Mouse (Mus musculus) left cerebral cortex, adult 2 months (tissue): ENCODE data around the gene Prr14l. TPM values are rescaled to one million over a fixed set of nuclear protein-coding genes. Genes with fewer than 3 reads are reported as not detected.
A peak's percentile ranks its signal among the peaks of the same experiment; 100 is the strongest.
"Not testable (repeated sequence)": the region's sequence is repeated elsewhere in the genome, so short reads cannot be mapped to it uniquely, and the experiment has no call there.

ENCODE experiments used
- DNase-seq, 2 experiments: peaks; one replicate each; pipeline ENCODE4 v3.0.0; 2021 to 2022; ENCODE audit warnings: low spot score in 2 of 2, mixed read lengths in 1 of 2; ENCODE audit errors: extremely low spot score in 1 of 2
- H3K27ac ChIP-seq: fragments of 200-600 bp; 2 replicates; pipeline ENCODE4 v1.8.1; 2022
- H3K4me3 ChIP-seq: fragments of 200-600 bp; 2 replicates; pipeline ENCODE4 v1.8.1; 2022
- CTCF ChIP-seq: fragments of 200-600 bp; IDR thresholded peaks from 2 replicates; pipeline ENCODE4 v1.8.1; 2022; ENCODE audit warnings: antibody characterized with exemption, mild to moderate bottlenecking, moderate library complexity
- intact Hi-C: fragments of 180-260 bp; cut with DNase I; formaldehyde crosslinking; loops from one replicate; pipeline ENCODE4 v1.15.1; 2025
- total RNA-seq, 2 experiments: library from RNA; stranded (reverse); gene quantifications; 2 replicates each; pipeline ENCODE4 v1.2.3; 2021

Gene Prr14l
- total RNA-seq, 2 experiments from 2014 or later, result 38.1 to 42.0 TPM

DNA sequence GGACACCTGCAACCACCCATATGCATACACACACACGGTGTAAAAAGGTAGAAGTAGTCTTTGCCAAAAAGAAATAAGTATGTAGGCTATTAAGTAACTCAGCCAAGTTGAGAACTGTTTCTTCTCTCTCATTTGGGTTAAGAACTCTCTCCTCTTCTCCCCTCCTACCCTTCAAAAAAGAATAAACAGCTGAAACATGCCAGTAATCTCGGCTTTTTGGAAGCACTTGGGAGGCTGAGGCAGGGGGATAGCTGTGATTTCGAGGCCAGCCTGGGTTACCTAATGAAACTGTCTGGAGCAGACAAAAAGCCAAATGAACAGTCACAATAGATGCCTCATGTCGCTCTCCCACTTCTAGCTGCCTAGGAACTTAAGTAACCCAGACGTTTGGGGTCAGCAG is 69.3 kb downstream of the Prr14l start:
- Histone ChIP-seq H3K27ac (peak overlapping the region; percentile 92), H3K4me3 (peak overlapping the region; percentile 67)
- no peak for DNase-seq
- TF ChIP-seq CTCF, result no peak
- intact Hi-C loops, result loop anchor here (2.0 to 5.0 kb wide), 3 partner anchors 42 to 70 kb away; partner anchors contain the start of gene Prr14l

DNA sequence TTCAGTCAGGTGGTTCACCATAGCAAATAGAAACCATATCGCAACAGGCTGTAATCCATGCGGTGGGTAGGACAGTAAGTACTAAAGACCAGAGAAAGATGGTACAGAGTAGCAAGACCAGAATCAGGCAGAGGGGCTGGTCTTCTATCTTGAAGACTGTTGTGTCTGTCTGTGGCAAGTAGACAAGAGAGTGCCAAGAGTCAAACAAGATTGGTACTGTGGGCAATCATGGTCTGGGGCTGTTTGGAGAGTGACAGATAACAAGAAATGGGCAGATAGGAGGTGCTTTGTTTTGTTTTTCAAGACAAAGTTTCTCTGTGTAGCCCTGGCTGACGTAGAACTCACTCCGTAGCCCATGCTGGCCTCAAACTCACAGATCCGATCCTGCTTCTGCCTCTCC is 72.5 kb downstream of the Prr14l start:
- TF ChIP-seq CTCF, result no peak
- intact Hi-C loops, result no loop called here
- Histone ChIP-seq H3K27ac (no peak overlapping the region), H3K4me3 (no peak overlapping the region)
- DNase-seq, result no peak

GRCm38 (mm10) chr5:32778168-32778567 is 75.9 kb downstream of the Prr14l start:
- intact Hi-C loops, result no loop called here
- Histone ChIP-seq H3K4me3 (no peak overlapping the region), H3K27ac (no peak overlapping the region)
- TF ChIP-seq CTCF, result no peak
- DNase-seq, result no peak

DNA sequence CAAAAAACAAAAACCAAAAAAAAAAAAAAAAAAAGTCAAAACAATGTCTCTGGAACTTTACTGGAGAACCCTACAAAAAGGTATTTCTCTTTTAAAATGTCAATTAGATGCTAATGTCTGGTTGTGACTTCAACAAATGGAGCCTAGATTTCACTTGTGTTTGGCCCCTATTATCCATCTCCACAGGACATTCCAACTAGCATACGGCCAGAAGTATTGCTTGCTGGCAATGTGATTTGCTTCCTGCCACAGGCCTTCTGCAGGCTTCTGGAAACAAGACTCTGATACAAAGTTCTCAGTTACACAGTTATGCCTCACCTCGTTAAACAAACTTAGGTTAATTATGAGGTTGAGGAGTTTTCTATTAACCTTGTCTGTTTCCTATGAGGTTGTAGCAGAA is 81.7 kb downstream of the Prr14l start:
- no peak for TF ChIP-seq CTCF
- Histone ChIP-seq H3K27ac (no peak overlapping the region), H3K4me3 (no peak overlapping the region)
- intact Hi-C loops, result no loop called here
- DNase-seq, result no peak

- intact Hi-C loops, result no loop called here
- no peak overlapping the region for H3K4me3 ChIP-seq
- H3K27ac ChIP-seq, result no peak overlapping the region
- no peak for TF ChIP-seq CTCF
- no peak for DNase-seq
These were observed 86.3 kb downstream of the Prr14l start for GRCm38 (mm10) chr5:32767636-32768373.

GRCm38 (mm10) chr5:32767004-32767403 is 87.1 kb downstream of the Prr14l start:
- no peak for DNase-seq
- Histone ChIP-seq H3K27ac (no peak overlapping the region), H3K4me3 (no peak overlapping the region)
- intact Hi-C loops, result no loop called here
- TF ChIP-seq CTCF, result no peak

DNA sequence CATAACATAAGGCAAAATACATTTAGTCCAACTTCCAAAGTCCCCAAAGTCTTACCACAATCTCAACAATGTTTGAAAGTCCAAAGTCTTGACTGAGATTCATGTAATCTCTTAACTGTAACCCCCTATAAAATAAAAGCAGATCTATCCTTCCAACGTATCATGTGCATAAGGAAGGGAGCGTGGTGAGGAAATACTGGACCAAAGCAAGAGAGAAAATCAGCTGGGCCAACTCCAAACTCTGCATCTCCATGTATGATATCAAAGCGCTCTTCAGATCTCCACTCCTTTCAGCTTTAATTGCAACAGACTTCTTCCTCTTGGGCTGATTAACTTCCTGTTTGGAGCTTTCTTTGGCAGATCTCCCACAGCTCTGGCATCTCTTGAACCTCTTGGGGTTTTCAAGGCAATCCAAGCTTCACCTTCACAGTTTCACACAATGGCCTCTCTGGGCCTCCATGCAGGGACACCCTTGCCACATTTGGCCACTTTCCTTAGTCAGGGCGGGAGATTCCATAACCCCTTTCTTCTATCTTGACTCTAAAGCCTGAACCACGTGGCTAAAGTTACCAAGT is 92.4 kb downstream of the Prr14l start:
- Histone ChIP-seq H3K4me3 (no peak overlapping the region), H3K27ac (no peak overlapping the region)
- no peak for DNase-seq
- no peak for TF ChIP-seq CTCF
- intact Hi-C loops, result no loop called here

- intact Hi-C loops, result no loop called here
- DNase-seq, result no peak
- H3K27ac ChIP-seq, result no peak overlapping the region
- H3K4me3 ChIP-seq, result no peak overlapping the region
- TF ChIP-seq CTCF, result no peak
These were observed 93.3 kb downstream of the Prr14l start for GRCm38 (mm10) chr5:32760787-32761186.

DNA sequence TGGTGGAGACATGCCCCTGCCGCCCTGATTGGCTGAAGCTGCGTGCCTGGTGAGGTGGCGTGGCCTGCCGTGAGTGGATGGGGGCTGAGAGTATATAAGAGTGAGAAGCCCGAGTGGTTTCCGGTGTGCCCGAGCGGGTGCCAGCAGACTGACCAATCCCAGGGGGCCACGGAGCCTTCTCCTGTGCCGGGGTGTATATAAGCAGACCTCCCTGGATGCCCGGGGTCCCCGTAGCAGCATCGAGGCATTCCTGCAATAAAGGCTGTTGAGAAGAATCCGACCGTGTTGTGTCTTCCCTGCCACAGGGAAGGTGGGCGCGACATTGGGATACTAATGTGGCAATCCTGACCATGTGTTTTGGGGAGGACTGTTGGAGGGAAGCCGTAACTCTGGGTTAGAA is 93.7 kb downstream of the Prr14l start:
- H3K27ac ChIP-seq, H3K4me3 ChIP-seq, intact Hi-C loops, DNase-seq: not testable (repeated sequence)

DNA sequence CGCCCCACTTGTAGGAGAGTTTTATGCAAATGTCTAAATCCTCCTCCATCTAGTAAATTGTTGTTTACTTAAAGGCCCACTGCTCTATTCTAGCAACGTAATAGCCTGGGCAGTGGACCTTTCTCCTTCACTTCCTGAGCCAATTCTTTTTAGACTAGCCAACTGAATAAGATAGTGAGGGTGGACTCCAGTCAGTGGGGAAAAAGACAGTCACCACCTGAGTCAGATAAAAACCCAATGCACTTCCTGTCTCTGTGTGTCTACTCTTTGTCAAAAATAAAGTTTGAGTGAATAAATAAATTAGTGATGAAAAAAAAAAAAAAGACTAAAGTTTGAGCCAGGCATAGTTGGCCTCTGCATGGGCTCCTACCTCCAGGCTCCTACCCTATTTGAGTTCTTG is 94.4 kb downstream of the Prr14l start:
- Histone ChIP-seq H3K27ac (no peak overlapping the region), H3K4me3 (no peak overlapping the region)
- no peak for TF ChIP-seq CTCF
- intact Hi-C loops, result no loop called here
- no peak for DNase-seq

DNA sequence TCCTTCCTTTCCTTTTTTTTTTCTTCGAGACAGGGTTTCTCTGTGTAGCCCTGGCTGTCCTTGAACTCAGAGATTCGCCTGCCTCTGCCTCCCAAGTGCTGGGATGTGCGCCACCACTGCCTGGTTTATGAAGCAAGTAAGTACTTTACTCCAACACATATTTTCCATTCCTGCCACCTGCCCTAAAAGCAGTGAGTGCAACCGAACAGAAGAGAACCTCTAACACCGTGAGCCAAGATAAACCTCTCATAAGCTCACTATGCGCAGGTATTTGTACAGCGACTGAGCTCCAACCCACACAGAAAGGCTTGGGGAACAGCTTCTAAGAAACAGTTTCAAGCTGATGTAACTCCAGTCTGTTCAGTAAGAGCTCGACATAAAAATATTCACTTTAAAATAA is 97.9 kb downstream of the Prr14l start:
- H3K4me3 ChIP-seq, result no peak overlapping the region
- no peak overlapping the region for H3K27ac ChIP-seq
- intact Hi-C loops, result no loop called here
- DNase-seq, result no peak
- no peak for TF ChIP-seq CTCF

DNA sequence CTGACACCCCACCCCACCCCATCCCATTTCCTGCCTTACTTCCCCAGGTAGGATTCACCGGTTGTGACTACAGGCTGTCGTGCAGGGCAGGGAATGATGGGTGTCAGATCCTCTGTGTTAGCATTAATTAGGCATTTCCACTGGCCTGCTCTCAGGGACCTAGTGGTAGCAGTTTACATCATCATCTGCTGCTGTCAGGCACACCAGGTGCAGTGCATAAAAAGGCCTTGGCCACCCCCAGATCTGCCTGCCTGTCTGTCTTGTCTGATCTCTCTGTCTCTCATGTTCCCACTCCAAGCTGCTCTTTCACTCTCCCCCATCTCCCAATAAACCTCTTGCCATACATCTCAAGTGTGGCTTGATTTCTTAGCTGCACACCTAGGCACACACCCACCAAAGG is 102.3 kb downstream of the Prr14l start:
- TF ChIP-seq CTCF, result no peak
- Histone ChIP-seq H3K4me3 (no peak overlapping the region), H3K27ac (peak overlapping the region; percentile 53)
- no peak for DNase-seq
- intact Hi-C loops, result no loop called here

DNA sequence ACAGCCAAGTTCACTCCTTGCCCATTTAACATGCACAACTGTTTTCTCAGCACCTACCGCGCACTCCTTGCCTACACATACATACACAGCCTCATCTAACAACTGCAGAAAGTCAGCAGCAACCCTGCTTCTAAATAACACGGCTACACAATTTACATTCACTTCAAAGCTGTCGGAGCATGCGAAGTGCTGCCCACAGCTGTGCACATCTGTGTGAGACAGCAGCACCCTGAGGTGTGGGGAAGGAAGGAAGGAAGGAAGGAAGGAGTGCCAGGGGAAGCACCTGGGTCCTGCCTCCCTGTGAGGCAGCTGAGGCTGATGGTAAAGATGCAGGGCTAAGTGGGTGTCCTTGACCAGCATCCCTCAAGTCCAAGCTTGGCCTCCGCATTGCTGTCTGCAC is 105.1 kb downstream of the Prr14l start:
- no peak for DNase-seq
- Histone ChIP-seq H3K27ac (no peak overlapping the region), H3K4me3 (no peak overlapping the region)
- intact Hi-C loops, result loop anchor here (10.0 kb wide), 1 partner anchor 286 kb away; no protein-coding TSS in a partner anchor
- TF ChIP-seq CTCF, result no peak
